Mouse (Mus musculus): ENCODE data around the gene Ces1a. TPM values are rescaled to one million over a fixed set of nuclear protein-coding genes. Genes with fewer than 3 reads are reported as not detected.

Gene Ces1a
- polyA plus RNA-seq, 1 experiment from 2014 or later: not detected

DNA sequence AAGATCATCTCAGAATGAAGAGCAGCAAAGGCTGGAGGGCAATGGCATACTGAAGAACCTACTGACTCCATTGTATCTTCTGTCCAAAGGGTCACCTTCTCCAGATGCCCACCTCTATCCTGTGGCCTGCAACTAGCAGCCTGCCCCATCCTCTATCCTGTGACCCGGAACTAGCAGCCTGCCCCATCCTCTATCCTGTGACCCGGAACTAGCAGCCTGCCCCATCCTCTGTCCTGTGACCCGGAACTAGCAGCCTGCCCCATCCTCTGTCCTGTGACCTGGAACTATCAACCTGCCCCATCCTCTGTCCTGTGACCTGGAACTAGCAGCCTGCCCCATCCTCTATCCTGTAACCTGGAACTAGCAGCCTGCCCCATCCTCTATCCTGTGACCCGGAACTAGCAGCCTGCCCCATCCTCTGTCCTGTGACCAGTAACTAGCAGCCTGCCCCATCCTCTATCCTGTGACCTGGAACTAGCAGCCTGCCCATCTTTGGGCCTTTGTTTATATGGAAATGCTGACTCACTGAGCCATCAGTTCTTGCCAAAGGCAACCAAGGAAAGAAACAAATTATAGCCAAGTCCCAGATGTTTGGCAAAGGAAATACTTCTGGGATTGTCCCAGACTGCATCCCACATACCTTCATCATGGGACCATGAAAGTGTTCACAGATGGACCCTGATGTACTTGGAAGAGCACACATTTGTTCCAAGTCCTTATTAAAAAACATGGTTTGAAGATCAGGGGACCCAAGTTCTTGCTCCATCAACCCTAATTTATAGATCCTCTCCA, 7.0 kb downstream of the Ces1a start:
- Histone ChIP-seq H3K9me3 (no peaks in the 10 kb centered on the region), H3K27ac (no peak overlapping the region), H3K27me3 (no peaks in the 10 kb centered on the region), H3K4me1 (replicated peaks) (peaks cover 7% of the 10 kb centered on the region; the same call in 1 of the 2 replicates), H3K36me3 (no peaks in the 10 kb centered on the region), H3K4me2 (replicated peaks) (no peak overlapping the region), H3K4me3 (replicated peaks) (no peak overlapping the region), H3K9ac (replicated peaks) (no peak overlapping the region)
- 86% methylated on average over 4 of the region's 4 CpGs for WGBS
- no peak for ATAC-seq

DNA sequence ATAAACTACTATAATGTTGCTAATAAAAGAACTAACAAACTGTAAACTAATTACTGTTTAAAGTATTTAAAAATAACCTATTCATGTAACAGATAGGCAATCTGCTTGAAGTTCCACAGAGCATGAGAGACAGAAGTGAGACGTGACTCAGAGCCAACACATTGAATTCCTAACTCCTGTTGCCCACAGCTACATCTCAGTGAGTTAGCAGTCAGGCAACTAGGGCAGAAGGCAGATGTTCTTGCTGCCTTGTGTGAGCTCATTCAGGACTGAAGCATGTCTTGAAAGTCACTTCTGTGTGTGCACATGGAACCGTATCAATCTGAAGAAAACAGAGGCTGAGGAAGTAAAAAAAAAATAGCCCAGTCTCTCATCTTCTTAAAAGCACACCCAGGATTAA, 7.7 kb downstream of the Ces1a start:
- H3K4me1 ChIP-seq (replicated peaks): peaks cover 7% of the 10 kb centered on the region; the same call in 1 of the 2 replicates

GRCm38 (mm10) chr8:93038831-93039230, 9.2 kb downstream of the Ces1a start:
- Histone ChIP-seq H3K4me2 (replicated peaks) (no peak overlapping the region), H3K4me1 (replicated peaks) (peaks cover 7% of the 10 kb centered on the region; the same call in 1 of the 2 replicates), H3K36me3 (no peaks in the 10 kb centered on the region), H3K9ac (replicated peaks) (no peak overlapping the region), H3K9me3 (no peaks in the 10 kb centered on the region), H3K27ac (no peak overlapping the region), H3K27me3 (no peaks in the 10 kb centered on the region), H3K4me3 (replicated peaks) (no peak overlapping the region)
- no peak for ATAC-seq
- 8% methylated on average over 2 of the region's 2 CpGs for WGBS

More for the DNA sequence above, 7.7 kb downstream of the Ces1a start:
- no peaks in the 10 kb centered on the region for H3K9me3 ChIP-seq
- ATAC-seq: no peak
- no peaks in the 10 kb centered on the region for H3K27me3 ChIP-seq
- no peak overlapping the region for H3K9ac ChIP-seq (replicated peaks)
- H3K27ac ChIP-seq: no peak overlapping the region
- no peaks in the 10 kb centered on the region for H3K36me3 ChIP-seq
- no peak overlapping the region for H3K4me2 ChIP-seq (replicated peaks)
- no peak overlapping the region for H3K4me3 ChIP-seq (replicated peaks)
- 86% methylated on average over 2 of the region's 2 CpGs for WGBS

- 77% methylated on average over 2 of the region's 2 CpGs for WGBS
Observed at GRCm38 (mm10) chr8:93030664-93031063, 17.3 kb downstream of the Ces1a start.

GRCm38 (mm10) chr8:93021738-93022137, 26.3 kb downstream of the Ces1a start:
- Histone ChIP-seq H3K4me2 (replicated peaks) (no peak overlapping the region), H3K36me3 (no peaks in the 10 kb centered on the region), H3K27ac (no peak overlapping the region), H3K9ac (replicated peaks) (no peak overlapping the region), H3K4me1 (replicated peaks) (no peaks in the 10 kb centered on the region), H3K9me3 (no peaks in the 10 kb centered on the region), H3K27me3 (no peaks in the 10 kb centered on the region), H3K4me3 (replicated peaks) (no peak overlapping the region)
- no peak for ATAC-seq
- WGBS: 73% methylated on average over 5 of the region's 5 CpGs

More at GRCm38 (mm10) chr8:93030664-93031063, 17.3 kb downstream of the Ces1a start:
- Histone ChIP-seq H3K27ac (no peak overlapping the region), H3K27me3 (no peaks in the 10 kb centered on the region), H3K36me3 (no peaks in the 10 kb centered on the region), H3K9ac (replicated peaks) (no peak overlapping the region), H3K4me1 (replicated peaks) (no peaks in the 10 kb centered on the region), H3K9me3 (no peaks in the 10 kb centered on the region), H3K4me2 (replicated peaks) (no peak overlapping the region), H3K4me3 (replicated peaks) (no peak overlapping the region)
- ATAC-seq: no peak

DNA sequence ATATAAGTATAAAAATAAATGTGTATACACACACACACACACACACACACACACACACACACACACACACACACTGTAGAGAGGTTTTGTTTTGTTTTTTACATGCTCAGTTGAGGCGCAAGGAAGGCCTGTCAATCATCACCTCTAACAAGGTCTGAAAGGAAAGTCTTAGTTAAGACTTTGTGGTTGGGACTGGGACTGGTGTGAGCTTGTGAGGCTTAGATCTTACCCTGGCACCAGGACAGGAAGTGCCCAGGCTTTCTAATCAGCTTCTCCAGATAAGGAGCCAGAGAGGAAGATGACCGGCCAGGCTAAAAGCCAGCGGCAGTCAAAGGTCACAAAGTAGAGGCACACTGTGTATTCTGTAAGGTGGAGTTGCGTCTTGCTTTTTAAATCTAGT, 33.7 kb downstream of the Ces1a start:
- no peaks in the 10 kb centered on the region for H3K9me3 ChIP-seq
- no peak overlapping the region for H3K27ac ChIP-seq
- no peak overlapping the region for H3K4me2 ChIP-seq (replicated peaks)
- H3K36me3 ChIP-seq: no peaks in the 10 kb centered on the region
- no peak overlapping the region for H3K4me3 ChIP-seq (replicated peaks)
- no peak overlapping the region for H3K9ac ChIP-seq (replicated peaks)
- 90% methylated on average over 4 of the region's 4 CpGs for WGBS
- no peaks in the 10 kb centered on the region for H3K27me3 ChIP-seq
- ATAC-seq: no peak
- no peaks in the 10 kb centered on the region for H3K4me1 ChIP-seq (replicated peaks)

DNA sequence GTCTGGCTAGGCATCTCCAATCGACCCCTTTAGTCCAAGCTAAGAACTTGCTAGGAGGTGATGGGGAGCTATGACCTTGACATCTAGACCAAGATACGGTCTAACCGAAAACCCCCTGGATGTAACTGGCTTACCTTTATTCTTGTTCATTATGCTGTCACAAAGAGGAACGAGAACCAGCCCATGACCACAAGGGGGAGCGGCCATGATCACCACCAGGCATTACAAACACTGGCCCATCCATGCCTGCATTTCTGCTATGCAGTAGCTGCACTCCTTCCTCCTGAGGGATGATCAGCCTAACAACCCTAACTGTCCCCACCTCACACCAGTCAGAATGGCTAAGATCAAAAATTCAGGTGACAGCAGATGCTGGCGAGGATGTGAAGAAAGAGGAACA, 35.8 kb downstream of the Ces1a start:
- Histone ChIP-seq H3K4me2 (replicated peaks) (no peak overlapping the region), H3K4me1 (replicated peaks) (no peaks in the 10 kb centered on the region), H3K9ac (replicated peaks) (no peak overlapping the region), H3K9me3 (no peaks in the 10 kb centered on the region), H3K27ac (no peak overlapping the region), H3K4me3 (replicated peaks) (no peak overlapping the region), H3K36me3 (no peaks in the 10 kb centered on the region), H3K27me3 (no peaks in the 10 kb centered on the region)
- no peak for ATAC-seq
- WGBS: 76% methylated on average over 6 of the region's 6 CpGs

GRCm38 (mm10) chr8:93011439-93011838, 36.6 kb downstream of the Ces1a start:
- Histone ChIP-seq H3K4me2 (replicated peaks) (no peak overlapping the region), H3K4me1 (replicated peaks) (no peaks in the 10 kb centered on the region), H3K9ac (replicated peaks) (no peak overlapping the region), H3K36me3 (no peaks in the 10 kb centered on the region), H3K9me3 (no peaks in the 10 kb centered on the region), H3K4me3 (replicated peaks) (no peak overlapping the region), H3K27ac (no peak overlapping the region), H3K27me3 (no peaks in the 10 kb centered on the region)
- 12% methylated on average over 9 of the region's 9 CpGs for WGBS
- peak; percentile 85 for ATAC-seq

GRCm38 (mm10) chr8:93010286-93010685, 37.7 kb downstream of the Ces1a start:
- no peak for ATAC-seq
- WGBS: 32% methylated on average over 5 of the region's 5 CpGs
- H3K36me3 ChIP-seq: no peaks in the 10 kb centered on the region
- no peak overlapping the region for H3K27ac ChIP-seq
- no peaks in the 10 kb centered on the region for H3K27me3 ChIP-seq
- no peak overlapping the region for H3K4me3 ChIP-seq (replicated peaks)
- no peak overlapping the region for H3K9ac ChIP-seq (replicated peaks)
- no peaks in the 10 kb centered on the region for H3K4me1 ChIP-seq (replicated peaks)
- no peak overlapping the region for H3K4me2 ChIP-seq (replicated peaks)
- H3K9me3 ChIP-seq: no peaks in the 10 kb centered on the region

DNA sequence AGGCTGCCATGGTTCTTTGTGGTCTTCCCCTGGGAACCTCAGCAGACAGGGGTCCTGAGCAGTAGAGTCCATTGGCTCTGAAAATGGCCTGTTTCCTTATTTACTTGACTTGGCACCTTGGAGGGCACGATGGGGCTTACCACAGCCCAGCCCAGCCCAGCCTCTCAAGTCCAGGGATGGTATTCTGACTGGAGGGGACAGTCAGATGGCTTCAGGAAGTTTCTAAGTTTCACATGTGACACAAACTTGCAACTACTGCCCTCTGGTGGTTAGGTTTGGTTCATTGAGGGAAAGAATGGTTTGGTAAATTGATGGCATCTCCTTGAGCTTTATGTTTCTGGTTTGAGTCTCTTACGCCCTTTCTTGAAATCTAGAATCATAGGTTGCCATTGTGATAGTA, 49.4 kb downstream of the Ces1a start:
- Histone ChIP-seq H3K36me3 (no peaks in the 10 kb centered on the region), H3K9me3 (no peaks in the 10 kb centered on the region), H3K27me3 (no peaks in the 10 kb centered on the region; the same call in 1 of the 2 replicates), H3K9ac (replicated peaks) (no peak overlapping the region), H3K4me1 (replicated peaks) (no peaks in the 10 kb centered on the region), H3K27ac (no peak overlapping the region), H3K4me2 (replicated peaks) (no peak overlapping the region), H3K4me3 (replicated peaks) (no peak overlapping the region)
- WGBS: 42% methylated on average over 2 of the region's 2 CpGs
- ATAC-seq: peak; percentile 53; the same call in 1 of the 2 replicates

- WGBS: 32% methylated on average over 5 of the region's 5 CpGs
- H3K4me3 ChIP-seq (replicated peaks): no peak overlapping the region
Observed at GRCm38 (mm10) chr8:92996840-92997239, 51.2 kb downstream of the Ces1a start.

GRCm38 (mm10) chr8:92984376-92984775, 63.6 kb downstream of the Ces1a start:
- Histone ChIP-seq H3K4me2 (replicated peaks) (no peak overlapping the region), H3K36me3 (no peaks in the 10 kb centered on the region), H3K4me3 (replicated peaks) (no peak overlapping the region), H3K9me3 (no peaks in the 10 kb centered on the region), H3K27ac (no peak overlapping the region), H3K4me1 (replicated peaks) (no peaks in the 10 kb centered on the region), H3K9ac (replicated peaks) (no peak overlapping the region), H3K27me3 (no peaks in the 10 kb centered on the region)
- ATAC-seq: no peak
- 74% methylated on average over 2 of the region's 2 CpGs for WGBS

More at GRCm38 (mm10) chr8:92996840-92997239, 51.2 kb downstream of the Ces1a start:
- no peak overlapping the region for H3K9ac ChIP-seq (replicated peaks)
- no peaks in the 10 kb centered on the region for H3K9me3 ChIP-seq
- H3K36me3 ChIP-seq: no peaks in the 10 kb centered on the region
- no peaks in the 10 kb centered on the region for H3K4me1 ChIP-seq (replicated peaks)
- no peak for ATAC-seq
- no peaks in the 10 kb centered on the region; the same call in 1 of the 2 replicates for H3K27me3 ChIP-seq
- H3K27ac ChIP-seq: no peak overlapping the region
- no peak overlapping the region for H3K4me2 ChIP-seq (replicated peaks)

GRCm38 (mm10) chr8:92982491-92982890, 65.5 kb downstream of the Ces1a start:
- Histone ChIP-seq H3K36me3 (no peaks in the 10 kb centered on the region), H3K27ac (no peak overlapping the region), H3K4me3 (replicated peaks) (no peak overlapping the region), H3K9me3 (no peaks in the 10 kb centered on the region), H3K9ac (replicated peaks) (no peak overlapping the region), H3K27me3 (no peaks in the 10 kb centered on the region), H3K4me1 (replicated peaks) (no peaks in the 10 kb centered on the region), H3K4me2 (replicated peaks) (no peak overlapping the region)
- WGBS: 79% methylated on average over 3 of the region's 3 CpGs
- ATAC-seq: no peak

Data from midbrain, embryonic 13.5 days (tissue).